Mouse (Mus musculus) cerebellum, adult (tissue): ENCODE data around the gene Pclo.
"Not testable (repeated sequence)": the region's sequence is repeated elsewhere in the genome, so short reads cannot be mapped to it uniquely, and the experiment has no call there.

ENCODE experiments used
- ATAC-seq: cut with Nextera tagmentation; 2 replicates; pipeline ENCODE4 v1.9.2; 2017; ENCODE audit warnings: mild to moderate bottlenecking, moderate library complexity, mixed read lengths; ENCODE audit not compliant: insufficient number of reproducible peaks, low FRiP score, low TSS enrichment

The Pclo gene

GRCm38 (mm10) chr5:14662603-14663002 lies 147.9 kb downstream of the Pclo start:
- no peak for ATAC-seq

DNA sequence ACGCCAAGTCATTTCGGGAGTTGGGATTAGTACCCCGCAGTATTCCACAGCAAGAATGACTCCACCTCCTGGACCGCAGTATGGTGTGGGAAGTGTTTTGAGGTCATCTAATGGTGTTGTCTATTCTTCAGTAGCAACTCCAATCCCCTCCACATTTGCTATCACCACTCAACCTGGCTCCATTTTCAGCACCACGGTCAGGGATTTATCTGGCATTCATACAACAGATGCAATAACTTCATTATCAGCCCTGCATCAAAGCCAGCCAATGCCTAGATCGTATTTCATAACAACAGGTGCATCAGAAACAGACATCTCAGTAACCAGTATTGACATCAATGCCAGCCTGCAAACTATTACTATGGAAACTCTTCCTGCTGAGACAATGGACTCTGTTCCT lies 165.7 kb downstream of the Pclo start:
- no peak for ATAC-seq

DNA sequence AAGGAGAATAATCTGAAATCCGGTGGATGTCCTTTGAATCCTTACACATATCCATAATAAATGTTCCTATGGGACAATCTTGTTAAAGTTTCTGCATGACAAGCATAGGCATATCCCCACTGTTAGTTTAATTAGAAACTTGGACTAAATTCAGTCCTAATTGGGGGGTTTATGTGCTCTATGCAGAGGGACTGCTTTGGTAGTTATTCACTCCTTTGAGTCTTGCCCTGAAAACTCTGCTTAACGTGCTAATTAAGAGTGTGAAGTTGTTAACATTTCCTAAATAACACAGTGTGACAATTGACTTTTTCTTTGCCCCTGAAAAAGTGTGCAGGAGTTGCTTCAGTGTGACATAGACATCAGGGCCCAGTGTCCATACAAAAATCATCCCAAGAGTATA lies 177.3 kb downstream of the Pclo start:
- no peak for ATAC-seq

- ATAC-seq: no peak
Observed at GRCm38 (mm10) chr5:14696745-14697144, 182.0 kb downstream of the Pclo start.

GRCm38 (mm10) chr5:14700900-14701299 lies 186.2 kb downstream of the Pclo start:
- no peak for ATAC-seq

GRCm38 (mm10) chr5:14705423-14705822 lies 190.7 kb downstream of the Pclo start:
- ATAC-seq: no peak

DNA sequence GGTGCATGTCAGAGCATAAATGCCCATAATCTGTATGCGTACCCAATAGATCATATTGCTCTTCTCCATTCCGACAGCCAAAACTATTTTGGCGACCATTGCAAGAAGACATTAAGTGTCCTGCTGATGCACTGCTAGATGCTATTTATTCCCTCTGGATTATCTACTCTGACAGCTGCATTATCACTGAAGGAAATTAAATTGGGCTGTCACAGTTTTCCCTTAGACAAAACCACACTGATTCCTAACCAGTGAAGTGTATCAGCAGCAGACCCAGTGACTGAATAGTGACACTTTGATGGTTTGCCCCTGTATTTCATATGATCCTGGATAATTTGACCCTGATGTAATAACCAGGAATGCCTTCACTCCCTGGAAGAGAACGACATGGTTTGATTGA lies 192.6 kb downstream of the Pclo start:
- ATAC-seq: no peak

- ATAC-seq: no peak
Observed at GRCm38 (mm10) chr5:14723576-14723975, 208.9 kb downstream of the Pclo start.

DNA sequence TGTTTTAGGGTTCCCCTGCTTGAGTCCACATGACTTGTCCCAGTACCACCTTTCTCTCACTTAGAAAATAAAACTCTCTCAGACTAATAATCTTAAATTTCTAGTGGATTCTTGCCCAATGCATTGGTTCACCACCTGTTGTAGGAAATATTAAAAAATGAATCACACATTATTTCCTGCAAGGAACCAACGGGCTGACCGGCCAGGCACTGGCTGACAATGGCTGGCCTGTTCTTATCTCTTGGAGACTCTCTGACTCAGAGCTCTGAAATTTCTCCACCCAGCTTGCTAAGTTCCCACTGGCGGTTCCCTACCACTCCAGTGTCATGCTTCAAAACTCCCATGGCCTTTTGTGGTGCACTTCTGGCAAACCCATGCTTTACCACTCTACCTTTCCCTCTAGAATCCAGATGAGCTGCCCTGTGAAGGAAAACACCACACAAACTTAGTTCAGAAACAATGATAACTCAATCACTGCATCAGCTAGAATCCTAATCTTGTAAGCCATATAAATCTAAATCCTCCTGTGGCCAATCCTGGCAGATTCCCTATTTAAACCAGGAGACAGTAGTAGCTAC lies 214.0 kb downstream of the Pclo start:
- no peak for ATAC-seq

GRCm38 (mm10) chr5:14750882-14751281 lies 236.2 kb downstream of the Pclo start:
- peak; percentile 99 for ATAC-seq

- ATAC-seq: no peak
Observed at GRCm38 (mm10) chr5:14766686-14767085, 252.0 kb downstream of the Pclo start.

- no peak for ATAC-seq
Observed at GRCm38 (mm10) chr5:14782362-14783082, 267.8 kb downstream of the Pclo start.

GRCm38 (mm10) chr5:14793891-14794290 lies 279.2 kb downstream of the Pclo start:
- no peak for ATAC-seq

DNA sequence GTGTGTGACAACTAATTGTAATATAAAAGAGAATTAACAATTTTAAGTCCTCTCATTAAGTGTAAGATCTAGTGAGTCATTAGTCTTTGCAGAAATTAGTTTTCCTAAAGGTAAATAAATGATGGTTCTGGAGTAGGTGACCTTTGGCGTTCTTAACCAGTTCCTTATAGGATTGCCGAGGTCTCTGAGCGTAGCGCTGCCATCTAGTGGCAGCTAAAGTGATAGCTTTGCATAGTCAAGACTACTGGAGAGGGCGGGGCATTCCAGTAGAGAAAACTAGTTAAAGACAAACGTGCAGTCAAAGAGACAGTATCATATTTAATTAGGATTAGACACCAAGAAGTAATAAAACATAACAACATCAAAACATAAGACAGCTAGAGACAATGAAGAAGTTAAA lies 292.4 kb downstream of the Pclo start:
- peak; percentile 85 for ATAC-seq

DNA sequence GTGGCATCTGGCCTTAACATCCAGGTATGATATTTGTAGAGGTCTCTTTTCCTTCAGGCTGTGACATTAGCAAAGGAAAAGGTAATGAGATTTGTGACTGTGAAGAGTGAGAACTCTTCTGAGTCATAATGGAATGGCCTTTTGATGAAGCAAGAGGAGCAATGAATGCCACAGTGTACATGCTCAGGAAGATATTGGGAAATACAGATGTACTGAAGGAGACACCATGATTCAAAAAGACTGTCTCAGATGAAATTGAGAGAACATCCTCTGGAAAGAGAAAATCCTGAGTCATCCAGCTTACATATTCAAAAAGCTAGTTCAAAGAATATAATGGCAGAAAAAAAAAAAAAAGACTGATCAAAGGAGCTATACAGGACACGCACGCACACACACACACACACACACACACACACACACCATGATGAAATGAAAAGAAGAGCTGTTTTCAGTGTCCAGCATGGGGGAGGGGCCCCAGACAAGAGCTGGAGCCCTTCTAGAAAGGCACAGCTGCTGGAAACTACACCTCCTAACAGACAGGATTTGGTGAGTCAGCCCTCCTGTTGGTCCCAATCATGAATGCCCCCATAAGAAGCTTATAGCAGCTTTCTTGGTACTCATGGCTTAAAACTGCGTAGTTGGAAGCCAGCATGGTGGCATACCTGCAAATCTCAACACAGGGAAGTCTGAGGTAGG lies 318.6 kb downstream of the Pclo start:
- peak; percentile 63; the same call in 1 of the 2 replicates for ATAC-seq

DNA sequence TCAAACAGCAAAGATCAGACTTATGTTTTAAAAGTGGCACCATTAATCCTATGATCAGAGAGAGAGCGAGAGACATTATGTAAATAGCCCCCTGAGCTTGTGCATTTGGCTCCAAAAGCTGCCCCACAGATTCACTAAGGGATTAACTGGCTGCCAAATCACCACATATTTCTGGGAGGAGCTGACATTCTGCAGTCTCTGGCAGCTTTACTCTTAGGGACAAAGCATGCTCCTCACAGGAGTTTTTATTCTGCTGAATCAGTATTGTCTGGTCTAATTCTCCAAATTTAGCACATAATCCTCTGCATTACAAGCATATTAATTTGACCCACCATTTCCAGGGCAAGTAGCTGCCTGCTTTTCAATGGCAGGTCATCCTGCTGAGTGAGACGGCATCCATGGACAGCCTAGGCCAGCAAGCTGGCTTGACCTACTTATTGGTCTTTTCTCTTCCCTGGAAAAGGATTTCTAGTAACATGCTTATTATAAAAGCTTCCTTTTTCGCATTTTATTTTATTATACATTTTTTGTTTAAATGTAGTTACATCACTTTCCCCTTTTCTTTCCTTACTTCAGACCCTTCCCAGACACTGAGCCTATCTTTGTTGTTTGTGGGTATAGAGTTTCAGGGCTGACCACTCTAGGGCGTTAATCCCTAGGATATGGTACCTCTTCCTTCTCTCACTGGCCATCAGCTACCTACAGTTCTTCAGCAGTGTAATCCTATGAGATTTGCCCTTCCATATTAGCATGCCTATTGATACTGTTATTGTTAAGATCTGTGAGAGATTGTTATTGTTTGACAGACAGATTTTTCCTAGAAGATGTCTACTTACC lies 319.7 kb downstream of the Pclo start:
- ATAC-seq: peak; percentile 93

DNA sequence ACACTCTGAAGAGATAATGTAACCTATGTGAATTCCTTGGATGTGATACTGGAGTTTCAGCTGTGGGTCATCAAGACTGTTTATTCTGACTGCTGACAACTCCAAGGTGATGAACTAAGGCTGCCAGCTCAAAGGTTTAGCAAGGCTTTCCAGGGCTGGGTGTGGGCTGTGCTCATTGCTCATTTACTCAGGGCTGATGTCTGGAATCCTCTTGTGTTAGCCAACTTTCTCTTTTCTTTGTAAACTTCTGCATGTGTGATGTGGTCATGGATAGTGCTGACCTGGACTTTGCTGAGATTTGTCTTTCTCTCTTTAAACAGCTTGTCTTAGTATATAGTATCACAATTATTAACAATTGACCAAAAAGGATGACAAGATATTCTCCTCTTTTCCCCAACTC lies 338.9 kb downstream of the Pclo start:
- no peak for ATAC-seq

- not testable (repeated sequence) for ATAC-seq
Observed at GRCm38 (mm10) chr5:14885291-14885690, 370.6 kb downstream of the Pclo start.

DNA sequence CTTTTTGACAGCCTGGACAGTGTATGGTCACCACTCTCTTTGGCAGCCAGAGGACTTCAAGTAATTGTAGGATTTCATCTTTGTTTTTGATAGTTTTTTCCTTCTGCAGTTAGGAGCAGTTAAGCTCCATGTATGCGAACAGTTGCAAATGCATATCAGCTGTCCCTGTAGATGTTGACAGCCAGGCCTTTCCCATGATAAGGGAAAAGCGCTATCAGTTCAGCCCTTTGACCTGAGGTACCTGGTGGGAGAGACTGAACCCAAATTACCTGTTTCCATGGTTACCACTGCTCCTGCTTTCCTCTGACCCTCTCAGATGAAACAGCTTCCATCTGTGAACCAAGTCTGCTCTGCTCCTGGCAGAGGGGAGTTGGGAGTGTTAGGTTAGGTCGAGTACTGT lies 377.5 kb downstream of the Pclo start:
- no peak for ATAC-seq

DNA sequence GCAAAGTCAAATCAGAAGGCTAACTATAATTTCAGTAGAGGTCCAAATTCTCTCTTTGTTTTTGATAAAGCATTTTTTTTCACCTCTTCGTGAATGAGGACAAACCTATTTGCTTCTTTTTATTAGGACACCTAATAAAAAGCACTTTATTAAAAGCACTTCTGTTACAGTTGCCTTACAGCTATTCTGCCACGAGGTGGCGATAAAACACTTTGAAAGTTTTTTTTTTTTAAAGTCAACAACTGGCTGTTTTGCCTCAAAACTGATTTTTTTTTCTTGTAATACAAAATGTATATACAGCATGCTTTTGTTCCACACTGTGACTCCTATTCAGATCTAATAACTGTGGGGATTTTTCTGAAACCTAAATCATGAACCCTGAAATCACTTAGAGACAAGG lies 388.8 kb downstream of the Pclo start:
- ATAC-seq: not testable (repeated sequence)
